Mouse (Mus musculus) heart, postnatal 0 days (tissue): Measurements from ENCODE around the gene Relb.

Experiments
- CTCF ChIP-seq: IDR thresholded peaks from 2 replicates; pipeline ENCODE4 v1.5.1; 2016; ENCODE audit warnings: antibody characterized with exemption, control low read depth, low read depth
- EP300 ChIP-seq: IDR thresholded peaks from 2 replicates; pipeline ENCODE4 v1.6.1; 2016; ENCODE audit warnings: antibody characterized with exemption, low read depth

DNA sequence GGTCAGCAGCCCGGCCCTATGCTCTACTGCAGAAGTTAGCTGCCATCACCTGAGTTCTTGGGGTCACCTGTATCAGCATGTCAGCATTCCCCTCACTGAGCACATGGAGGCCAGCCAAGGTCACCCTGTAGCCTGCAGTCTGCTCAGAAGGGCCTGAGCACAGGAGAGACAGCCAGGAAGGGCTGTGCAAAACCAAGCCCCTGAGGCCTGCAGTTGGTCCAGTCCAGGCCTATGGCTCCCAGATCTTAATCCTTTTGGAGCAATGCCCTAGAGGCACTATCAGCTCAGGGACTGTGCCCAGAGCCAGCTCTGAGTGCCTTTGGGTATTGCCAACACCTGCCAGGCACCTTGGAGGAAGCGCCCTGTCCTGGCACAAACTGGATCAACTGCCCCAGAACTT is 72.2 kb downstream of the Relb start:
- TF ChIP-seq CTCF (no peak), EP300 (no peak)
